Mouse (Mus musculus): ENCODE measurements around the gene Scg3.

DNA sequence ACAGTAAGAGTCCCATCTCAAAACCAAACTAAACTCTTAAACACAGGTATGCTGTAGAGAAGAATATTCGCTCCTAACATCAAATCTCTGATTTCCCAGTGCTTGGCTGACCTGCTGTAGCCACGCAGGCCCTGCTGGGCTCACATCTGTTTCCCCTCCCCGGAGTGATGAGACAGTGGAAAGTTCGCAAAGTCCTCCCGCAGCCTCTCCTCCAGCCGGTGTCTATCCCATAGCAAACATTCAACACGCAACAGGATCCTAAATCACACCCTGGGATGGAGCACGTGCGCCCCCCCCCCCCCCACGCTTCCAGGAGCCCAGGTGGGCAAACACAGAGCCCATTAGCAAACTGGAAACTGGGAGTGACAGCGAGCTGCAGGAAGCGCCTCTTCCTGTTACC, 82.3 kb downstream of the Scg3 start:
- no peak for TF ChIP-seq GATA1 (IDR thresholded peaks at IDR 0.05; ENCODE audit: low read length)
- TF ChIP-seq TAL1 (IDR thresholded peaks at IDR 0.05; ENCODE audit: low read length), result no peak
